Mouse (Mus musculus): ENCODE data around the gene Ankrd34b. TPM values are rescaled to one million over a fixed set of nuclear protein-coding genes. Genes with fewer than 3 reads are reported as not detected.

Gene Ankrd34b
- polyA plus RNA-seq (2016; fragmentation: Nextera tagmentation; extraction: Ambion mirVana): 0.05 TPM in 2 replicates

GRCm38 (mm10) chr13:92425758-92426264, at the start of gene Ankrd34b:
Ankrd34b (plus strand) TSS chr13:92425896.
- Histone ChIP-seq H3K36me3 (no peaks in the 10 kb centered on the region), H3K4me1 (peaks cover 15% of the 10 kb centered on the region), H3K27ac (peak within 1 kb of the TSS; percentile 28), H3K9me3 (replicated peaks) (no peaks in the 10 kb centered on the region), H3K4me3 (peak within 1 kb of the TSS; percentile 71), H3K27me3 (ENCODE audit: low read depth, poor library complexity, severe bottlenecking) (peaks cover 72% of the 10 kb centered on the region)
- WGBS: under 1% methylated on average over 54 of the region's 54 CpGs
- peak; percentile 53 for DNase-seq (ENCODE audit: low spot score)

- Histone ChIP-seq H3K36me3 (peaks cover 45% of the 10 kb centered on the region), H3K4me3 (no peak overlapping the region), H3K9me3 (replicated peaks) (no peaks in the 10 kb centered on the region), H3K27ac (no peak overlapping the region), H3K27me3 (ENCODE audit: low read depth, poor library complexity, severe bottlenecking) (no peaks in the 10 kb centered on the region), H3K4me1 (no peaks in the 10 kb centered on the region)
- no peak for DNase-seq (ENCODE audit: low spot score)
- WGBS: 86% methylated on average over 3 of the region's 3 CpGs
Measured at GRCm38 (mm10) chr13:92387367-92387766, 38.3 kb upstream of the Ankrd34b start.

- Histone ChIP-seq H3K36me3 (no peaks in the 10 kb centered on the region), H3K27me3 (ENCODE audit: low read depth, poor library complexity, severe bottlenecking) (no peaks in the 10 kb centered on the region), H3K4me3 (no peak overlapping the region), H3K27ac (no peak overlapping the region), H3K4me1 (no peaks in the 10 kb centered on the region), H3K9me3 (replicated peaks) (no peaks in the 10 kb centered on the region)
- 90% methylated on average over 12 of the region's 12 CpGs for WGBS
- DNase-seq (ENCODE audit: low spot score): no peak
Measured at GRCm38 (mm10) chr13:92393047-92393661, 32.5 kb upstream of the Ankrd34b start.

- no peaks in the 10 kb centered on the region for H3K36me3 ChIP-seq
- DNase-seq (ENCODE audit: low spot score): no peak
- no peaks in the 10 kb centered on the region for H3K4me1 ChIP-seq
- H3K4me3 ChIP-seq: no peak overlapping the region
- H3K27me3 ChIP-seq (ENCODE audit: low read depth, poor library complexity, severe bottlenecking): no peaks in the 10 kb centered on the region
- H3K9me3 ChIP-seq (replicated peaks): no peaks in the 10 kb centered on the region
- no peak overlapping the region for H3K27ac ChIP-seq
- WGBS: 72% methylated on average over 11 of the region's 11 CpGs
Measured at GRCm38 (mm10) chr13:92398491-92399384, 27.0 kb upstream of the Ankrd34b start.

DNA sequence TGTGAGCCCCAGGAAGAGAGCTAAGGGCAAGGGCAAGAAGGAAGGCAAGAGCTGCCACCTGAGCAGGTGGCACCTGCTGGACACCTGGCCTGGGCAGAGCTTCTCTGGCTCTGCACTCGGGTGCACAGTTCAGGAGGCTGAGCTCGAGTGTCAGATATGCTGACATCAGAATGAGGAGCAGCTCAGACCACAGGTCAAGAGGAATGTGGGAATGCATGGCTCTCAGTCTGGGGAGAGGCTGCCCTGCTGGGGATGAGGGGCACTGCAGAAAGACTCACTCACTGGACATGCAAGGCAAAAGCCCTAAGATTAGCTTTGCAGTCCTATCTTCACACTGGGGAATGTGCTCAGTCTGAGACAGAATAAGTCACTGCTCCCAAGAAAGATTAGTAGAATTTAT, 23.6 kb upstream of the Ankrd34b start:
- H3K27ac ChIP-seq: no peak overlapping the region
- H3K9me3 ChIP-seq (replicated peaks): no peaks in the 10 kb centered on the region
- 67% methylated on average over 2 of the region's 2 CpGs for WGBS
- no peak for DNase-seq (ENCODE audit: low spot score)
- H3K27me3 ChIP-seq (ENCODE audit: low read depth, poor library complexity, severe bottlenecking): no peaks in the 10 kb centered on the region
- no peaks in the 10 kb centered on the region for H3K36me3 ChIP-seq
- no peak overlapping the region for H3K4me3 ChIP-seq
- H3K4me1 ChIP-seq: no peaks in the 10 kb centered on the region

DNA sequence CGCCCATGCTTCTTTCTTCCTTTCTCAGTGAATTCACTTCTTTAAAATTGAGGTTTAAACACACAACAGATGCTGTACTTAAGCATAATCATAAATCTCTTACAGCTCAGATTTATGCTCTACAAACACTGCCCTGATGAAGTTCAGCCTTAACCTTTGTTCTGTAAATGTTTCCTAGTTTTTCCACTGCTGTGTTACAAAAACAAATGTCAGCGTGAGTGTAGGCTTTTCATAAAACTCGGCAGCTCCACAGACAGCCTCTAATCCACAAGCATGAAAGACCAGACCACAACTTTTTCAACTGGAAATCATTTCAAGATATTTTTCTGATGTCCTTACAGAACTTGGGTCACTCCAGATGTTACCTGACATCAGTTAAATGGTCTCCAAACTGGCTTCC, 22.2 kb upstream of the Ankrd34b start:
- H3K27me3 ChIP-seq (ENCODE audit: low read depth, poor library complexity, severe bottlenecking): no peaks in the 10 kb centered on the region
- no peak for DNase-seq (ENCODE audit: low spot score)
- no peaks in the 10 kb centered on the region for H3K36me3 ChIP-seq
- H3K4me3 ChIP-seq: no peak overlapping the region
- no peaks in the 10 kb centered on the region for H3K4me1 ChIP-seq
- H3K9me3 ChIP-seq (replicated peaks): no peaks in the 10 kb centered on the region
- WGBS: 87% methylated on average over 3 of the region's 3 CpGs
- H3K27ac ChIP-seq: no peak overlapping the region

GRCm38 (mm10) chr13:92410486-92410885, 15.2 kb upstream of the Ankrd34b start:
- Histone ChIP-seq H3K9me3 (replicated peaks) (no peaks in the 10 kb centered on the region), H3K4me3 (no peak overlapping the region), H3K4me1 (no peaks in the 10 kb centered on the region), H3K27ac (no peak overlapping the region), H3K36me3 (no peaks in the 10 kb centered on the region), H3K27me3 (ENCODE audit: low read depth, poor library complexity, severe bottlenecking) (no peaks in the 10 kb centered on the region)
- WGBS: 85% methylated on average over 2 of the region's 2 CpGs
- no peak for DNase-seq (ENCODE audit: low spot score)

DNA sequence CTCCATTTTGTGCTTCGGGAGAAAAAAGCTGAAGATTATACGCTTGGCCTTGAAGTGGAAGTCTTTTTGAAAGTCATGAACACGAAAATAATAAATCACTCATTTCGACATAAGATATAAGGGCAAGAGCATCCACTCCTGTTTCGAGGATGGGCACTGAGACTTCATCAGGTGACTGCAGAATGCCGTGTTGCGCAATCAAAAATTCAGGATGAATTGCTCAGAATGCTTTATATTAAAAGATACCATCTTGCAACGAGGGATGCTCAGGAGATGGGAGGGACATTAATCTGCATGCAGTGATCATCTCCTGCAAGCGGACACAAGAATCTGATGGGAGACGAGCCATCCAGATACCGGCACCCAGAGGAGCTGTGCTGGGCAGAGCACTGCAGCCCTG, 6.1 kb upstream of the Ankrd34b start:
- no peak overlapping the region for H3K27ac ChIP-seq
- no peaks in the 10 kb centered on the region for H3K36me3 ChIP-seq
- H3K9me3 ChIP-seq (replicated peaks): no peaks in the 10 kb centered on the region
- H3K27me3 ChIP-seq (ENCODE audit: low read depth, poor library complexity, severe bottlenecking): peaks cover 24% of the 10 kb centered on the region
- H3K4me3 ChIP-seq: no peak overlapping the region
- DNase-seq (ENCODE audit: low spot score): no peak
- WGBS: 89% methylated on average over 11 of the region's 11 CpGs
- no peaks in the 10 kb centered on the region for H3K4me1 ChIP-seq

- DNase-seq (ENCODE audit: low spot score): no peak
- Histone ChIP-seq H3K27ac (no peak overlapping the region), H3K36me3 (no peaks in the 10 kb centered on the region), H3K4me3 (no peak overlapping the region), H3K27me3 (ENCODE audit: low read depth, poor library complexity, severe bottlenecking) (peaks cover 65% of the 10 kb centered on the region), H3K4me1 (peaks cover 15% of the 10 kb centered on the region), H3K9me3 (replicated peaks) (no peaks in the 10 kb centered on the region)
- 67% methylated on average over 3 of the region's 3 CpGs for WGBS
Measured at GRCm38 (mm10) chr13:92423711-92424110, 2.0 kb upstream of the Ankrd34b start.

DNA sequence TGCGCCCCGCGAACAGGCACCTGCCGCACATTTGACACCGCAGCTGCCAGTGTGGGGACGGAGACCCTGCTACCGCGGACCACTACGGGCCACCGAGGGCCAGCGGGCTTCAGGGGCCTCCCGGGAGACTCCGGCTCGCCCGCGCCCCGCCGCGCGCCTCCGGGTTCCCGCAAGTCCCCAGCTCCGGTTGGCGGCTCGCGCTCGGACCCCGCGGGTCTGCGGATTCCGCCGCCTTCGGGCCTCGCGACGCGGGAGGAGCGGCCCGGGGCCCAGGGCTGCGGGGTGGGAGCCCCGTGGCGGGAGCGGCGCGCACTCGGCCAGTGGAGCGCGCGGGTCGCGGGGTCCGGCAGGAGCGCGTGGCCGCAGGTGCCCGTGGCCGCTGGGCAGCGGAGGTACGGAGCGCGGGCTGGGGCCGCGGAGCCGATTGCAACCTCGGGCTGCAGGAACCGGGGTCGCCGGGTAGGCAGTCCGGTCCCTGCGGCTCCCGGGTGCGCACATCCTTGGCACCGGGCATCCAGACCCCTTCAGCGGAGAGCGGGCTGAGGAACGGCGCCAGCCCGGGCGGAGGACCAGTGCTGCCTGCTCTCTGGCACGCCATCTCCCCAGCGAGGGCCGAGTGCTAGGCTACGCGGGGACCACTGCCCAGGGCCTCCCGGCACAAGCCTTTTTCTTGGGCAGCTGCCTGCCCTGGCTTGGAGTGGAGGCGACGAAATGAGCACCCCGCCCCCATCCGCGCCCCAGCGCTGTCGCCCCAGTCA, 777 bp downstream of the Ankrd34b start:
- Histone ChIP-seq H3K4me1 (peaks cover 15% of the 10 kb centered on the region), H3K9me3 (replicated peaks) (no peaks in the 10 kb centered on the region), H3K27me3 (ENCODE audit: low read depth, poor library complexity, severe bottlenecking) (peaks cover 72% of the 10 kb centered on the region), H3K27ac (peak overlapping the region; percentile 27), H3K36me3 (no peaks in the 10 kb centered on the region), H3K4me3 (peak overlapping the region; percentile 71)
- peak; percentile 60 for DNase-seq (ENCODE audit: low spot score)
- under 1% methylated on average over 92 of the region's 92 CpGs for WGBS

- Histone ChIP-seq H3K9me3 (replicated peaks) (no peaks in the 10 kb centered on the region), H3K27me3 (ENCODE audit: low read depth, poor library complexity, severe bottlenecking) (peaks cover 70% of the 10 kb centered on the region), H3K27ac (no peak overlapping the region), H3K4me3 (no peak overlapping the region), H3K4me1 (peaks cover 15% of the 10 kb centered on the region), H3K36me3 (no peaks in the 10 kb centered on the region)
- DNase-seq (ENCODE audit: low spot score): no peak
- WGBS: 43% methylated on average over 4 of the region's 4 CpGs
Measured at GRCm38 (mm10) chr13:92427351-92427855, 1.7 kb downstream of the Ankrd34b start.

- Histone ChIP-seq H3K27me3 (ENCODE audit: low read depth, poor library complexity, severe bottlenecking) (no peaks in the 10 kb centered on the region), H3K36me3 (no peaks in the 10 kb centered on the region), H3K4me3 (no peak overlapping the region), H3K4me1 (no peaks in the 10 kb centered on the region), H3K9me3 (replicated peaks) (no peaks in the 10 kb centered on the region), H3K27ac (no peak overlapping the region)
- WGBS: 93% methylated on average over 10 of the region's 10 CpGs
- no peak for DNase-seq (ENCODE audit: low spot score)
Measured at GRCm38 (mm10) chr13:92438656-92439055, 13.0 kb downstream of the Ankrd34b start.
